Mouse (Mus musculus) embryonic facial prominence, embryonic 10.5 days (tissue): ENCODE measurements around the gene Cacna1s. TPM values are rescaled to one million over a fixed set of nuclear protein-coding genes. Genes with fewer than 3 reads are reported as not detected.

Source experiments
- DNase-seq: peaks from one replicate; pipeline ENCODE4 v3.0.0-alpha.2; 2017; ENCODE audit warnings: low spot score
- H3K27ac ChIP-seq: fragments of 300-500 bp; sonication (generic); replicated peaks from 2 replicates; pipeline ENCODE4 v1.5.1; 2016; ENCODE audit warnings: mild to moderate bottlenecking
- H3K27me3 ChIP-seq: fragments of 300-500 bp; sonication (generic); replicated peaks from 2 replicates; pipeline ENCODE4 v1.6.1; 2016; ENCODE audit warnings: low read depth, mild to moderate bottlenecking; ENCODE audit not compliant: poor library complexity, severe bottlenecking
- H3K36me3 ChIP-seq: fragments of 300-500 bp; sonication (generic); replicated peaks from 2 replicates; pipeline ENCODE4 v1.6.1; 2016; ENCODE audit warnings: mild to moderate bottlenecking, moderate library complexity
- H3K4me1 ChIP-seq: fragments of 300-500 bp; sonication (generic); 2 replicates; pipeline ENCODE4 v1.6.1; 2016
- H3K4me3 ChIP-seq: fragments of 300-500 bp; sonication (generic); 2 replicates; pipeline ENCODE4 v1.5.1; 2016; ENCODE audit warnings: mild to moderate bottlenecking, moderate library complexity
- H3K9me3 ChIP-seq: fragments of 300-500 bp; sonication (generic); 2 replicates; pipeline ENCODE4 v1.6.1; 2016; ENCODE audit warnings: mild to moderate bottlenecking
- WGBS: fragments of 180-500 bp; shearing (Covaris S2); methylation state at CpG from one replicate; pipeline ENCODE4 v1.1.7; 2016; 5-methylcytosine and 5-hydroxymethylcytosine counted together
- polyA plus RNA-seq: library from polyadenylated mRNA; unstranded; fragments of >200 nt; fragmentation: Nextera tagmentation; extraction: Ambion mirVana; gene quantifications from 2 replicates; pipeline ENCODE4 v1.2.1, GENCODE M21; 2016

The Cacna1s gene
- polyA plus RNA-seq, 1 experiment from 2014 or later = 0.06 TPM

GRCm38 (mm10) chr1:136126159-136126765, 73.7 kb downstream of the Cacna1s start:
- H3K27ac ChIP-seq = no peak overlapping the region
- 71% methylated on average over 10 of the region's 10 CpGs for WGBS
- no peak overlapping the region for H3K4me3 ChIP-seq
- H3K9me3 ChIP-seq = no peaks in the 10 kb centered on the region
- DNase-seq = no peak
- H3K36me3 ChIP-seq = no peaks in the 10 kb centered on the region
- H3K27me3 ChIP-seq = peaks cover 18% of the 10 kb centered on the region
- peaks cover 53% of the 10 kb centered on the region for H3K4me1 ChIP-seq

- Histone ChIP-seq H3K4me1 (peaks cover 57% of the 10 kb centered on the region), H3K27me3 (peaks cover 18% of the 10 kb centered on the region), H3K36me3 (no peaks in the 10 kb centered on the region), H3K27ac (no peak overlapping the region), H3K9me3 (no peaks in the 10 kb centered on the region), H3K4me3 (no peak overlapping the region)
- no peak for DNase-seq
- WGBS = 88% methylated on average over 10 of the region's 10 CpGs
These were observed 74.3 kb downstream of the Cacna1s start for GRCm38 (mm10) chr1:136126895-136127294.

- DNase-seq = no peak
- no peaks in the 10 kb centered on the region for H3K9me3 ChIP-seq
- peaks cover 25% of the 10 kb centered on the region for H3K27me3 ChIP-seq
- H3K4me3 ChIP-seq = no peak overlapping the region
- 57% methylated on average over 3 of the region's 3 CpGs for WGBS
- no peaks in the 10 kb centered on the region for H3K36me3 ChIP-seq
- 0 out of 2 replicates have a peak overlapping the region, but pooled peaks have one; percentile 4 for H3K27ac ChIP-seq
- H3K4me1 ChIP-seq = peaks cover 67% of the 10 kb centered on the region
These were observed 75.3 kb downstream of the Cacna1s start for GRCm38 (mm10) chr1:136127856-136128255.

GRCm38 (mm10) chr1:136128416-136128815, 75.9 kb downstream of the Cacna1s start:
- WGBS = 64% methylated on average over 5 of the region's 5 CpGs
- 0 out of 2 replicates have a peak overlapping the region, but pooled peaks have one; percentile 40 for H3K27ac ChIP-seq
- peaks cover 31% of the 10 kb centered on the region for H3K27me3 ChIP-seq
- H3K36me3 ChIP-seq = no peaks in the 10 kb centered on the region
- H3K4me1 ChIP-seq = peaks cover 72% of the 10 kb centered on the region
- no peak overlapping the region for H3K4me3 ChIP-seq
- DNase-seq = no peak
- H3K9me3 ChIP-seq = no peaks in the 10 kb centered on the region

GRCm38 (mm10) chr1:136128944-136129589, 76.5 kb downstream of the Cacna1s start:
- no peaks in the 10 kb centered on the region for H3K36me3 ChIP-seq
- 44% methylated on average over 4 of the region's 4 CpGs for WGBS
- DNase-seq = no peak
- H3K27me3 ChIP-seq = peaks cover 37% of the 10 kb centered on the region
- no peaks in the 10 kb centered on the region for H3K9me3 ChIP-seq
- H3K27ac ChIP-seq = peak overlapping the region; percentile 41; the same call in 1 of the 2 replicates
- no peak overlapping the region for H3K4me3 ChIP-seq
- H3K4me1 ChIP-seq = peaks cover 77% of the 10 kb centered on the region

GRCm38 (mm10) chr1:136130107-136130506, 77.6 kb downstream of the Cacna1s start:
- no peak for DNase-seq
- Histone ChIP-seq H3K27me3 (peaks cover 48% of the 10 kb centered on the region), H3K4me1 (peaks cover 78% of the 10 kb centered on the region), H3K4me3 (peak overlapping the region; percentile 72), H3K36me3 (no peaks in the 10 kb centered on the region), H3K27ac (peak overlapping the region; percentile 86; the same call in 1 of the 2 replicates), H3K9me3 (no peaks in the 10 kb centered on the region)
- 70% methylated on average over 3 of the region's 3 CpGs for WGBS

GRCm38 (mm10) chr1:136130951-136131558, 78.5 kb downstream of the Cacna1s start, which contains the start of gene Kif21b:
Kif21b (plus strand) TSS chr1:136131389.
- peak; percentile 98 for DNase-seq
- Histone ChIP-seq H3K27ac (peak within 1 kb of the TSS; percentile 86), H3K27me3 (peaks cover 48% of the 10 kb centered on the region), H3K4me3 (peak within 1 kb of the TSS; percentile 72), H3K9me3 (no peaks in the 10 kb centered on the region), H3K4me1 (peaks cover 85% of the 10 kb centered on the region), H3K36me3 (no peaks in the 10 kb centered on the region)
- 2% methylated on average over 42 of the region's 42 CpGs for WGBS

GRCm38 (mm10) chr1:136131603-136132291, 79.2 kb downstream of the Cacna1s start:
- peak overlapping the region; percentile 72 for H3K4me3 ChIP-seq
- under 1% methylated on average over 43 of the region's 43 CpGs for WGBS
- DNase-seq = peak; percentile 83
- no peaks in the 10 kb centered on the region for H3K9me3 ChIP-seq
- peaks cover 87% of the 10 kb centered on the region for H3K4me1 ChIP-seq
- peak overlapping the region; percentile 86 for H3K27ac ChIP-seq
- H3K36me3 ChIP-seq = no peaks in the 10 kb centered on the region
- H3K27me3 ChIP-seq = peaks cover 48% of the 10 kb centered on the region

- Histone ChIP-seq H3K27ac (peak overlapping the region; percentile 86), H3K27me3 (peaks cover 48% of the 10 kb centered on the region), H3K4me3 (peak overlapping the region; percentile 72), H3K4me1 (peaks cover 96% of the 10 kb centered on the region), H3K9me3 (no peaks in the 10 kb centered on the region), H3K36me3 (no peaks in the 10 kb centered on the region)
- 31% methylated on average over 10 of the region's 10 CpGs for WGBS
- peak; percentile 30 for DNase-seq
These were observed 80.0 kb downstream of the Cacna1s start for GRCm38 (mm10) chr1:136132386-136133201.

GRCm38 (mm10) chr1:136133570-136134240, 81.2 kb downstream of the Cacna1s start:
- no peak overlapping the region for H3K27ac ChIP-seq
- H3K27me3 ChIP-seq = peaks cover 48% of the 10 kb centered on the region
- peak overlapping the region; percentile 72; the same call in 1 of the 2 replicates for H3K4me3 ChIP-seq
- WGBS = 44% methylated on average over 13 of the region's 13 CpGs
- peaks cover 97% of the 10 kb centered on the region for H3K4me1 ChIP-seq
- no peaks in the 10 kb centered on the region for H3K36me3 ChIP-seq
- no peaks in the 10 kb centered on the region for H3K9me3 ChIP-seq
- DNase-seq = no peak

GRCm38 (mm10) chr1:136134547-136134946, 82.0 kb downstream of the Cacna1s start:
- peaks cover 97% of the 10 kb centered on the region for H3K4me1 ChIP-seq
- no peaks in the 10 kb centered on the region for H3K9me3 ChIP-seq
- peak overlapping the region; percentile 72; the same call in 1 of the 2 replicates for H3K4me3 ChIP-seq
- 63% methylated on average over 2 of the region's 2 CpGs for WGBS
- H3K36me3 ChIP-seq = no peaks in the 10 kb centered on the region
- no peak for DNase-seq
- H3K27me3 ChIP-seq = peaks cover 44% of the 10 kb centered on the region
- H3K27ac ChIP-seq = peak overlapping the region; percentile 48
